Mouse (Mus musculus) right cerebral cortex, postnatal 10 days (tissue): ENCODE measurements at regions not wholly inside any gene's neighbourhood (a gene's known extent, or its start where the extent isn't known, plus 50 kb on each side); places are given as distances from the start of the nearest gene placed in this dataset.
A peak's percentile ranks its signal among the peaks of the same experiment; 100 is the strongest.
"Not testable (repeated sequence)": the region's sequence is repeated elsewhere in the genome, so short reads cannot be mapped to it uniquely, and the experiment has no call there.

Experiments
- DNase-seq, 2 experiments: peaks; one replicate each; pipeline ENCODE4 v3.0.0; 2021; ENCODE audit warnings: low spot score in 2 of 2

DNA sequence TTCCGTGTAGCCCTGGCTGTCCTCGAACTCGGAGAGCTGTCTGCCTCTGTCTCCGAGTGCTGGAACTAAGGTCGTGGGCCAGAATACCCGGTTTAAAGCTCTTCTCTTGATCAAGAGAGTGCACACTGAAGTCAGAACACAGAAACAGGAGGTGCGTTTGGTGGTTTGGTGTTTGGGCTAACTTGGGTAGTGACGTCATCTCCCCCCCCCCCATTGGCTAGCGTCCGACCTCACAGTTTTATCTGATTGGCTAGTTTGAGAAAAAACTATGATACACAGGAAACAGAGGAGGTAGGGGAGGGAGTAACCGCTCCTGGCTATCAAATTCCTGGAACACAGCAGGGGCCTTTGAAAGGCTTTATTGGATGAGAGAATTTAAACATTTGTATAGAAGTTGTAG lies 60.2 kb upstream of the Pim1 start:
- DNase-seq: no peak

DNA sequence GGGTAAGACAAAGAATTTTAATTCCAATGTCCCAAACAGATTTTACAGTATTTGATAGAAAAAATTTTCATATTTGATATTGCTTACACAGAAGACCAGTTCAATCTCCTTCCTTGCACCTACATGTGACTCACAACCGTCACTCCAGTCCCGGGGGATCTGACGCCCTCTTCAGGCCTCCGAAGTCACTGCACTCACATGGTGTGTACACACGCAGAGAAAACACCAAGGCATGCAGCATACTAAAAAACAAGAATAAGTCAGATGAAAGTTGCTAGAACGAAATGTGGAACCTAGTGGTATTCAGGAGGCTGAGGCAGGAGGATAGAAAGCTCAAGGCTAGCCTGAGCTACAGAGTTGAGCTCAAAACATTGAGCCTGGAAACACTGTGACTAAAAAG lies 59.7 kb upstream of the Pim1 start:
- no peak for DNase-seq

DNA sequence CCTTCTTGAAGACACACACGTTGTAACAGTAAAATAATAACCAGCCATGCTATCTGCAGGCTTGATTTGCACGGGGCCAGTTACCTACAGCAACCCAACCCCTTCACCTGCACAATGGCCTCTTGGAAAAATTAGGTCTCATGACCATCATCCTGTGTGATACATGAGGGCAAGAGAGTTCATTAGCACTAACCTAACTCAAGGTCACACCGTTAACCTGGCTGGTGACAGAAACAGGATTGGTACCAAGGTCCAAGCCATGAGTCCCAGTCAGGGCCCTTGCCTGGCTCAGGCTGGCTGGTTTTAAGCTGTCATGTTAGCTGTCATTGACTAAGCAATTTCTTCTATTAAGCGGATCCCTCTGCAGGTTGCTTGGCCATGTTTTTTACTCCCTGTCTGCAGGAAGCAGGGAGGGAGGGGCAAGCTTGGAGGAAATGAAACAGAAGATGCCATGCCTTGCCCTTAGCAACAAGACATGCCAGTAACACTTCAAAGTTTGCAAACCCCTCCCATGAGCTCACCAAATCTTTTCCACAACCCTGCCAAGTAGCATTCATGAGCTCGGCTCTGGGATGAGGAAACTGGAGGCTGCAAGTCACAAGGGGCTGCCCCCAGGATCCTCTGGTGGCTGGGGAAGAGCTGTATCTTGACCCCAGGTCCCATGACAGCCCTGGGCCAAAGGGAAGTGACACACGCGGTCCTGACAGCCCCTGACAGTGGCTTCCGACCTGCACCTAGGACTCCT lies 58.8 kb upstream of the Pim1 start:
- no peak for DNase-seq

DNA sequence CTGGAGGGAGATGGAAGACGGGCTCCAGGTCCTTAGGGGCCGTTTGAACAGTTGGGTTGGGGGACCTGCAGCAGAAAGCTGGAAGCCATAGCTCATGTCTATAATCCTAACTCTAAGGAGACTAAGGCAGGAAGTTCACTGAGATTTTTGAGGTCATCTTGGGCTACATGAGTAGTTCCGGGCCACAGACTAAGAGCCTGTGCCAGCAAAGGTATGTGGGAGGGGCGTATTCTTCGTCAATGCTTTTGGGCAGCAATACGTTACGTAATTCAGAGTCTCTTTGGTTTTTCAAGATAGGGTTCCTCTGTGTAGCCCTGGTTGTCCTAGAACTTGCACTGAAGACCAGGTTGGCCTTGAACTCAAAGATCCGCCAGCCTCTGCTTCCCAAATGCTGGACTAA lies 57.9 kb upstream of the Pim1 start:
- DNase-seq: no peak

DNA sequence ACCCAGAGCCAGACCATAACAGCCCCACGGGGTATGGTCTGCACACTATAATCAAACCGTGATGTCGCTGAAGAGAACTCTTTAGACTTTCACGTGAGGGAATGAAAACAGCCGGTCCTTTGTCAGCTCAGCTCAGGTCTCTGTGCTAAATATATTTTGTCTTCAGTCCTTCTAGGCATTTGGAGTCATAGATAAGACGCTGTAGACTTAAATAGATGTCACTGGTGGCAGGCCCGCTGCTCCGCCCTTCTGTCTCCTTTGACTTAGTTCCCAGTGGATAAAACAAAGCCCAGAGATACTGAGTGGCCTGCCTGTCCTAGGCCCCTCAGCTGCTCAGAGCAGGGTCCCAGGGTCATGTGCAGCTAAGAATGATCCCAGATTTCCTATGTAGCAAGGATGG lies 57.2 kb upstream of the Pim1 start:
- DNase-seq: no peak

DNA sequence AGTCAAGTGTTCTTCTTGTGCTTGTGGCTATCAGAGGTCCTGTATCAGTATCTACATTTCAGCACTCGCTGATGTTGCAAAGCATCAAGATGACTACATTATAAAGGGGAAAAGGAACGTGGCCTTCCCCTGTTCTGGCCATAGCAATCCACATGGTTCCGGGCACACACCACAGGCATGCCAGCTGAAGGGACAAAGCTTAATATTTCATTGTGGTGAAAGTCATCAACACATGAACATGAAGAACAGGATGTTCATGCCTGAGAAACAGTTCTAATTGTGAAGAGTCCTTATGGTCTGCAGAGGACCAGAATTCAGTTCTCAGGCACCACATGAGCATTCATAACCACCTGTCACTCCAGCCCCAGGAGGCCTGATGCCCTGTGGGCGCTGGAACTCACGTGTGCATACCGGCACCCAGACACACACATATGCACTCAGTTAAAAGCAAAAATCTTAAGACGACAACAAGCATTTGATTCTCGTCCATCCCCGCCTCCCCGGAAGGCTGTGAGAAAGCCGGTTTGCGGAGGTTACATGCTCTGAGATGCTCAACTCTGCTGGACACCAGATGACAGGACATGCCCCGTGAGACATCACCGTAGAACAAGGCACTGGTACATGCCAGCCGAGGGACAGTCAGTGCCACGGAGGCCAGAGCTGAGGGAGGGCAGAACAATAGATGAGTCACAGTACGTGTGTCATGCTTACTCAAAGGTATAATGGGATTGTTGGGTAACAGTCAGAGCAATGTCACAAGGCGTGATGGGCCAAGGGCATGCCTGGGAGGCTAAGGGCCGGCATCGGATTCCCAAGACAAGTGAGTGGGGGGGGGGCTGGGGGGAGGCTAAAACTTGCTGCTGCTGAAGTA lies 56.2 kb upstream of the Pim1 start:
- no peak for DNase-seq

DNA sequence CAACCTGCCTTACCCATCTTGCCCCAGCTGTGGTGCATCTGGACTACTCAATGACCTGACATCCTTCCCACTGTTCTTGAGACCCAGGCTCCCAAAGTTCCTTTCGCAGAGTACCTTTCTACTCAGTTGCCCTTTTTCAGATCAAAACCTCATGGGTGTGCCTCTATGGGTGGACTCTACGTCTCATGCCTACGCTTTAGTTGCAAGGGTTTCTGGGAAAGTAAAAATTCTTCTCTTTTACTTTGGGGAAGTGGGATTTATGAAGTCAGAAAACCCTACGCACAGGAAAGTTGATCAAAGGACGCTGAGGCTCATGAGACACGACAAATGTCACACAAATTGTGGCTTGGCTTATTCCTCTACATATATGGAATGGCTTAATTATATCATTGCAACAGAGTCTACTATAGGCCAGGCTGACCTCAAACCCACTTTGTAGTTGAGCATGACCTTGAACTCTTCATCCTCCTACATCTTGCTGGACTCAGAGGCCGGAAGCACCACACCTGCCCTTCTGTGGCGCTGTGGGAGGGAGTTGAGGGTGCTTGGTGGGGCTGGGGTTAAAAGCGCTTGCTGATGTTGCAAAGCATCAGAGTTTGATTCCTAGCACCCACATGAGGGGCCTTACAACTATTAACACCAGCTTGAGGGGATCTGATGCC lies 55.1 kb upstream of the Pim1 start:
- DNase-seq: no peak

DNA sequence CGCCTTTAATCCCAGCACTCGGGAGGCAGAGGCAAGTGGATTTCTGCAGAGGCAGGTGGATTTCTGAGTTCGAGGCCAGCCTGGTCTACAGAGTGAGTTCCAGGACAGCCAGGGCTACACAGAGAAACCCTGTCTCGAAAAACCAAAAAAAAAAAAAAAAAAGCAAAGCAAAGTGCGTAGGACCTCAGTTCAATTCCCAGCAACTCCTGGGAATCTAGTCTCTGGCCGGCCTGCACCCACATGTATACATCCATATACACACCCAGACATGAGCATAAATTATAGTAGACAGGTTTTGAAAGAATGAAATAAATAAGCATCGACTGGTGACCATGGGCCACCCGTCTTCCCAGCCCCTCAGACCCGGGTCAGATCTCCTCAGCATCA lies 54.1 kb upstream of the Pim1 start:
- not testable (repeated sequence) for DNase-seq

DNA sequence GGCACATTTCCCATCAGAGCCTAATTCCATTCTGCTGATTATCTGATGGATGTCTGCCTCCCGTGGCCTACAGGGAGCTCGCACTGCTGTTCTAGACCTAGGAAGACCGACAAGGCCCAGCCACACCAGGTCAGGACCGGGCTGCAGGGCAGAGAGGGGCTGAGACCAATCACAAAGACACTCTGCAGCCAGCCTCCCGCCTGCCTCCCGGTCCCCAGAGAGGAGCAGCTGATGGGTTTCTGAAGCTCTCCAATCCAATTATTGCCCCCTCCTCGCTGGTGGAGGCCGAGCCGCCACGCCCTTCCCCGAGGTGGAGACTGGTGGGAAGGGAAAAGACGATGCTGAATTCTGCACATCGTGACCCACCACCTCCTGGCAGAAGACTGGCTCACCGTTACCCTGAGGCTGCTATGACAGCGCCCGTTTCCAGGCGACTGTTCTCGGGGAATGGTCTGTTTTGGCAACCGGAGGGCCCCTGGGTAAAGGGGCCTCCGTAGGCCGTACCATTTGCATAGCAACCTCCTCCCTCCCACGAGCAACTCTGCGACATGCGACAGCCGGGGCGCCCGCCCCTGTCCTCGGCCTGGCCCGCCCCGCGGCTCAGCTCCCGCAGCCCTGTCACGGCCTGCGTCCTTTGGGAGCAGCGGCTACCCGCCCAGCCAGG lies 53.5 kb upstream of the Pim1 start:
- DNase-seq: peak; percentile 80 to 86

DNA sequence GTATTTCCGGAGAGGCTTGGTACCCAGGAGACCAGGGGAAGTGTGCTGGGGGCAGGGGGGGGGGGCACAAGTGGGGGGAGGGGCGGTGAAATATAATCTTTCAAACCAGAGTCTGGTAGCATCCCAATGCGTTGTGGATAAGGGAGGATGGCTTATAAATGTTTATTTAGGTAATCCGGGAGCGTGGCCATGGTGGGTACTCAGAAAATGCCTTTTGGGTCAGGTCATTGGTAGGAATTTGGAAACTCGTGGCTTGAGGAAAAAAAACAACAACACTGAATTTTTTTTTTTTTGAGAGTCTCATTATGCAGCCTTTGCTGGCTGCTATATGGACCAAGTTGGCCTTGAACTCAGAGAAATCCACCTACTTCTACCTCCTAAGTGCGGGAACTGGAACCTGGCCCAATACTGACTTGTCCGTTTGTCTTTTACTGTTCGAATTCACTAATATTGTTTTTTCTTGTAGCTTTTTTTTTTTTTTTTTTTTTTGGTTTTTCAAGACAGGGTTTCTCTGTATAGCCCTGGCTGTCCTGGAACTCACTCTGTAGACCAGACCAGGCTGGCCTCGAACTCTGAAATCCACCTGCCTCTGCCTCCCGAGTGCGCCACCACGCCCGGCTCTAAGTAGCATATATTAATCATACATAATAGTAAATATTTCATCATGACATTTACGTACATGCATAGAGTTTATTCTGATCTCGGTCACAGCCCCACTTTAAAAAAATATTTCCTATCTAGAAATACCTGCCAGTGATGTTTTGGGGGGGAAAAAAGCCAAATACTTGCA lies 52.8 kb upstream of the Pim1 start:
- DNase-seq: no peak

DNA sequence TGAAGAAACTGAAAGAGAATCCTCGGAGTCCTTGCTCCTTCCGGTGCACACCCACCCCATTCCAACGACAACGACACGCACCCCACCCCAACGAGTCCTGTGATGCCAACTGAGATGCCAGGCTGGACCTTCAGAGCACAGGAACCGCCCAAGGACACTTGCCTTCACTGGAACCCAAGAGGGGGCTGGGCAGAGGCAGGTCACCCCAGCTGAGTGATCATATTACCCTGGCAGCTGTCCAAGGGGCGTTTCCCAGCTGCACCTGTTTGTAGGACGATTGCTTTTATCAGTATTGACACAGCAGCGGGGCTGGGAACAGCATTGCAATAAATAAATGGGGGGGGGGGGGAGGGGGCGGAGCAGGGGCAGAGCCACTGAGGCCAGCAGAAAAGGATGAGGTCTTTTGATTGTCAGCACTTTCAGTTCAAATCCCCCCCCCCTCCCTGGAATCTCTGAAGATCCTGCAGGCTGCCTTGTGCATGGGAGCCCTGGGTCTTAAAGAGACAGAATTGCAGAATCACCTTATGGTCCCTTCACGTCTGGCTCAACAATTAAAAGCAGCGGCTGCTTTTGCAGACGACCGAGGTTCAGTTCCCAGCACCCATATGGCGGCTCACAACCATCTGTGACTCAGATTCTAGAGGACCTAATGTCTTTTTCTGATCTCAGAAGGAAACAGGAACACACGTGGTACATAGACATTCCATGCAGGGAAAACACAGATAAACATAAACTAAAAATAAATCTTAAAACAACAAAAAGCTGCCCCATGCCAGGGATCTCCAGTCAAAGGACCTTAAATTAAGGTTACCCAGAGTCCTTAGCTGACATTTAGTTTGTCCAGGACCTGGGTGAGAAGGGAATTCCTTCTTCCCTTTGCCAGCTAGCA lies 52.0 kb upstream of the Pim1 start:
- DNase-seq: peak; percentile 49 to 65

DNA sequence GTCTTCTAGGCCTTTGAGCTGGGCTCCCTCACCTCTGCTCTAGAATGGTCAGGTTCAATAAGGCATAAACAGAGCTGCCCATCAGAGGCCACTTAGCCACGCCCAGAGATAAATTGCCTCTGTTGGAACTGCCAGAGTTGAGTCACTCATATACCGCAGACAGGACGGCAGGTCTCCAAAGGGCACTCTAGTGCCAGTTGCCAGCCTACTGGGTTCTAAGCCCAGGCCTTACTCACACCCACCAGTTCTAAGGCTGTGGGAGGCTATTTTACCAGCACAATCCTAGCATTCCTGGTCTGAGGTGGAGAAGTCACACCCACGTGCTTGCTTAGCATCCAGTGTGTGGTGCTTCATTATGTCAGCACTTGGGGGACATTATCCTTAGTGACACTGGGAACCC lies 50.6 kb upstream of the Pim1 start:
- DNase-seq: no peak

DNA sequence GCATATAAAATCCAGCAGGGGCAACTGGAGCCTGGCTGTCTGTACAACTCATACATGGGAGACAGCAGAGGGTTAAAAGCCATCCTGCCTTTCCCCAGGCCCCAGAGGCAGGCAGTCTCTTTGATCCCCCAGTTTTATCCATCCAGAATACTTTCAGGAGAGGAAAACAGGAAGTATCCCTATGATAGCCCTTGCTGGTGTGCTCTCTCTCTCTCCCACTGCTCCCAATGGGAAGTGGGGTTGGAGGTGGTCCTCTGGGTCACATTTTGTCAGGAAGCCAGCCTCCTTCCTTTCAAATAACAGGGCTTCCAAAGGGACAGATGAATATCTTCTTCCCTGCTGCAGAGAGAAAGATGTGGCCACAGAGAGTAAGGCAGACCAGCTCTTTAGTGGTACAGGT lies 50.1 kb upstream of the Pim1 start:
- no peak for DNase-seq
